Mouse (Mus musculus) hindbrain, postnatal 0 days (tissue): ENCODE data around the gene Atrnl1. TPM values are rescaled to one million over a fixed set of nuclear protein-coding genes. Genes with fewer than 3 reads are reported as not detected.
"Not testable (repeated sequence)": the region's sequence is repeated elsewhere in the genome, so short reads cannot be mapped to it uniquely, and the experiment has no call there.

Source experiments
- ATAC-seq: fragments of 200-750 bp; cut with Nextera tagmentation; 2 replicates; pipeline ENCODE4 v1.8.0; 2017; ENCODE audit warnings: mild to moderate bottlenecking, moderate TSS enrichment, moderate library complexity
- DNase-seq: peaks from one replicate; pipeline ENCODE4 v3.0.0-alpha.2; 2015; ENCODE audit warnings: low spot score
- H3K27ac ChIP-seq: fragments of 300-500 bp; sonication (generic); 2 replicates; pipeline ENCODE4 v1.5.1; 2014; ENCODE audit warnings: mild to moderate bottlenecking
- H3K27me3 ChIP-seq: fragments of 300-500 bp; sonication (generic); 2 replicates; pipeline ENCODE4 v1.6.1; 2014; ENCODE audit warnings: low read length, mixed read lengths; ENCODE audit not compliant: insufficient read depth
- H3K36me3 ChIP-seq: fragments of 300-500 bp; sonication (generic); 2 replicates; pipeline ENCODE4 v1.6.1; 2014; ENCODE audit warnings: low read length, mixed read lengths; ENCODE audit not compliant: insufficient read depth
- H3K4me1 ChIP-seq: fragments of 300-500 bp; sonication (generic); 2 replicates; pipeline ENCODE4 v1.6.1; 2014; ENCODE audit warnings: antibody characterized with exemption, low read length, mixed read lengths; ENCODE audit not compliant: insufficient read depth
- H3K4me2 ChIP-seq: fragments of 300-500 bp; sonication (generic); 2 replicates; pipeline ENCODE4 v1.6.1; 2014; ENCODE audit warnings: low read depth, mild to moderate bottlenecking, low read length, moderate library complexity, mixed read lengths
- H3K4me3 ChIP-seq: fragments of 300-500 bp; sonication (generic); 2 replicates; pipeline ENCODE4 v1.5.1; 2014; ENCODE audit warnings: low read length
- H3K9ac ChIP-seq: fragments of 300-500 bp; sonication (generic); replicated peaks from 2 replicates; pipeline ENCODE4 v1.6.1; 2014; ENCODE audit warnings: mild to moderate bottlenecking, low read length, moderate library complexity, mixed read lengths
- H3K9me3 ChIP-seq: fragments of 300-500 bp; sonication (generic); 2 replicates; pipeline ENCODE4 v1.6.1; 2016; ENCODE audit warnings: low read length, mixed read lengths
- CTCF ChIP-seq: IDR thresholded peaks from 2 replicates; pipeline ENCODE4 v1.5.1; 2016; ENCODE audit warnings: antibody characterized with exemption, control low read depth, low read depth
- WGBS: fragments of 180-500 bp; shearing (Covaris S2); extraction: QIAGEN DNeasy Blood & Tissue Kit; methylation state at CpG from one replicate; pipeline ENCODE4 v1.1.7; 2014; 5-methylcytosine and 5-hydroxymethylcytosine counted together
- polyA plus RNA-seq: library from polyadenylated mRNA; unstranded; fragments of >200 nt; fragmentation: Nextera tagmentation; extraction: Ambion mirVana; gene quantifications from 2 replicates; pipeline ENCODE4 v1.2.1, GENCODE M21; 2015
- total RNA-seq: library from RNA; depleted of rRNA; stranded (reverse); fragments of >200 nt; gene quantifications from 2 replicates; pipeline ENCODE4 v1.2.3, GENCODE M21; 2014

Atrnl1 gene
- total and polyA plus RNA-seq, 2 experiments from 2014 or later, result 4.4 to 46.0 TPM

DNA sequence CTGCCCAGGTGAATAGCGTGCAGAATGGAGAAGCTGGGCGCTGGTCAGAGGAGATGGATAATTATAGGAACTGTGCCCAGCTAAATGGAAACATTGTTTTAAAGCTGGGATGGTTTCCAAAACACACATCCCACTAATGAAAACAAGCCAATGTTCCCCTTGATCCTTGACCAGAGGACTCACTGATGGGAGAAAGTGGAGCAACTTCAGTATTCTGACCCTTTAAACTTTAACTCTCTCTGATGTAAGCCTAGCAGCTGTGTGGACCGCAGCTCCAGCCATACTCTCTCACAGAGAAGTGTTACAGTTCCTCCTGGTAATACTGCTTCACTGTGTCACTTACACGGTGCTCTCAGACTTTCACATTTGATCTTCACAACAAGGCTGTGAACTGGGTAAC lies 432.7 kb downstream of the Atrnl1 start:
- H3K4me2 ChIP-seq, result no peak overlapping the region
- 63% methylated on average over 4 of the region's 4 CpGs for WGBS

GRCm38 (mm10) chr19:58044816-58045215 lies 434.0 kb downstream of the Atrnl1 start:
- 96% methylated on average over 5 of the region's 5 CpGs for WGBS
- no peaks in the 10 kb centered on the region for H3K36me3 ChIP-seq
- no peak overlapping the region for H3K27ac ChIP-seq

More for the DNA sequence above, 432.7 kb downstream of the Atrnl1 start:
- no peaks in the 10 kb centered on the region for H3K4me1 ChIP-seq
- no peaks in the 10 kb centered on the region for H3K27me3 ChIP-seq
- H3K4me3 ChIP-seq, result no peak overlapping the region
- no peaks in the 10 kb centered on the region for H3K9me3 ChIP-seq
- H3K27ac ChIP-seq, result no peak overlapping the region
- no peaks in the 10 kb centered on the region for H3K36me3 ChIP-seq
- H3K9ac ChIP-seq, result no peak overlapping the region
- ATAC-seq (no peak), DNase-seq (no peak)
- TF ChIP-seq CTCF, result no peak

DNA sequence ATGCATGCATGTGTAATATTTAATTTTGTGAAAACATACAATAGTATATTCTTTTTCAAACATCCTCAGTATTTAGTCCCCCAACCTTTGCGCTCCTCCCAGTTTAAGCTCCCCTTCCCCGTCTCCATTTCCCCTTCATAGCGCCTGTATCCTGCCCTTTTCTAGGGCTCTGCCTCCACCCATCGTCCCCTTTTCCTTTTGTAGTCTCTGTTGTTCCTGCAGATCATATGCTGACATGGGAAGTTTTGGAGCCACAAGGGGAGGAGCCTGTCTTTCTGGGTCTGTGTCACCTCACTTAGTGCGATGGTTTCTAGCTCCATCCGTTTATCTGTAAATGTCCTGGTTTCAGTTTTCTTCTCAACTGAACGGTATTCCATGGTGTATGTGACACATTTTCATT lies 435.8 kb downstream of the Atrnl1 start:
- H3K4me3 ChIP-seq, result no peak overlapping the region
- DNase-seq, result no peak
- H3K27me3 ChIP-seq, result no peaks in the 10 kb centered on the region
- H3K9ac ChIP-seq, result no peak overlapping the region
- H3K9me3 ChIP-seq, result no peaks in the 10 kb centered on the region
- 90% methylated on average over 7 of the region's 7 CpGs for WGBS
- no peak overlapping the region for H3K4me2 ChIP-seq
- ATAC-seq, result no peak
- no peaks in the 10 kb centered on the region for H3K36me3 ChIP-seq
- H3K4me1 ChIP-seq, result no peaks in the 10 kb centered on the region
- H3K27ac ChIP-seq, result no peak overlapping the region
- TF ChIP-seq CTCF, result no peak

More at GRCm38 (mm10) chr19:58044816-58045215, 434.0 kb downstream of the Atrnl1 start:
- TF ChIP-seq CTCF, result no peak
- Histone ChIP-seq H3K27me3 (no peaks in the 10 kb centered on the region), H3K4me3 (no peak overlapping the region), H3K9me3 (no peaks in the 10 kb centered on the region), H3K9ac (no peak overlapping the region), H3K4me2 (no peak overlapping the region), H3K4me1 (no peaks in the 10 kb centered on the region)
- DNase-seq (no peak), ATAC-seq (no peak)

DNA sequence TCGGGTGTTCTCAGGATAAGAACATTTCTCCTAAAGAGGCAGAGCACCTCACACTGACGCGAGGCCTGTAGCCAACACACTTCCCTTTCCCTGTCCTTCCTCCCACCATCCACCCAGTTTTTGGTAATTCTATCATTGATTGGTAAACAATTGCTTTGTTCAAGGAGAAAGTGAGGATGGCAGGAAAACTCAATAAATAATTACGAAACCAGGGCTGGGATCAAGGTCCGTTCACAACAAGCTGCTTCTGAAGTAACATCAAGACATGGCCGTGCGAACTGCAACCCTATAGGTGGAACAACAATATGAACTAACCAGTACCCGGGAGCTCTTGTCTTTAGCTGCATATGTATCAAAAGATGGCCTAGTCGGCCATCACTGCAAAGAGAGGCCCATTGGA lies 439.6 kb downstream of the Atrnl1 start:
- WGBS, result 93% methylated on average over 8 of the region's 9 CpGs
- not testable (repeated sequence) for H3K4me2 ChIP-seq, H3K9ac ChIP-seq, H3K9me3 ChIP-seq, H3K27ac ChIP-seq, H3K27me3 ChIP-seq, H3K36me3 ChIP-seq, ATAC-seq, DNase-seq, H3K4me3 ChIP-seq, H3K4me1 ChIP-seq

DNA sequence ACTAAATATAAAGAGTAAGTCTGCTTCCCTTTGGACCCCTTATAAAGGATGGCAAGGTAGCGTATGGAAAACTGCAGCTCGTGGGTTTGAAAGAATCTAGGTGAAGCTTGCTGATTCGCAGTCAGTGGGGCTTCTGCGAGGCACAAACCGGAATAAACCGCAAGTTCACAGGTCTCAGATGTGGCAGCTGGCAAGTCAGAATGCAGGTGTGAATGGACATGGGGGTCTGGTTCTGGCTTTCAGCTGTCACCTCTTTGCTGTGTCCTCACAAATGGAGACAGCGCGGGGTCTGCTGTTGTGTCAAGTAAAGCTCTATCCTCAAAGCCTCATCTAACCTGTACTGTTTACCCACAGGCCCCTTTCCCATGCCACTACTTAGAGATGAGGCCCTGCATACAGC lies 440.2 kb downstream of the Atrnl1 start:
- TF ChIP-seq CTCF, result no peak
- ATAC-seq, result no peak
- DNase-seq, result no peak
- Histone ChIP-seq H3K27ac (no peak overlapping the region), H3K36me3 (no peaks in the 10 kb centered on the region), H3K9me3 (no peaks in the 10 kb centered on the region), H3K4me1 (no peaks in the 10 kb centered on the region), H3K27me3 (no peaks in the 10 kb centered on the region), H3K4me2 (no peak overlapping the region), H3K9ac (no peak overlapping the region), H3K4me3 (no peak overlapping the region)
- WGBS, result 91% methylated on average over 8 of the region's 8 CpGs

GRCm38 (mm10) chr19:58051905-58052304 lies 441.1 kb downstream of the Atrnl1 start:
- TF ChIP-seq CTCF, result no peak
- Histone ChIP-seq H3K9me3 (no peaks in the 10 kb centered on the region), H3K4me3 (no peak overlapping the region), H3K4me2 (no peak overlapping the region), H3K27me3 (no peaks in the 10 kb centered on the region), H3K4me1 (no peaks in the 10 kb centered on the region), H3K36me3 (no peaks in the 10 kb centered on the region), H3K27ac (no peak overlapping the region), H3K9ac (no peak overlapping the region)
- DNase-seq (no peak), ATAC-seq (no peak)
- 86% methylated on average over 13 of the region's 13 CpGs for WGBS

DNA sequence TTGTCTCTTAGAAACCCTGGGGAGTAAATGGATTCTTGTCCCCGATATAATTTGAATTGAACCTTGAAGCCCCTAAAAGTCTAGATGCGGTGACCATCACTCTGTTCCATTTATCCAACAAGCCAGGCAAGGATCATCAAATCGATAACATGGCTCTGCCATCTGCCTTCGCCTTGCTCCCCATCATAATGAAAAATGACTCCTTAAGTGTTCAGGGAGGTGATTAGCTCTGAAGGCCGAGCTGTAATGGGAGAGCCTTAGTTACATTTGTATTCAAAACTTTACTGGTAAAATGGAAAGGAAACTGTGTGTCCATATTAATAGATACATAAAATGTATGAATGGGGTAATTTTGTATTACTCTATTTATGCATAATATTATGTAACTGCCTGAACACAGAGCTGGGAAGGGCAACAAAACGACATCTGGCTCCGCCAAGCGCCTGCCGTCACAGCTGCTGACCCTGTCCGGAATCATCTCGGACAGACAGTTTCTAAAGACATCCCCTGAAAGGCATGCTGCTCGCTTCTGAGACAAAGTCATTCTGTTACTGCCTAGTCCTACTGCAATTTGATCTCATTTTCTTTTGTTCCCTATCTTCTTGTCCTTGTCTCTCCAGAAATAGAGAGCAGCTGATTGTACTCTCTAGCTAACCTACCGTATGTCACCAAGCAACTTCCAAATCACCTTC lies 441.8 kb downstream of the Atrnl1 start:
- no peaks in the 10 kb centered on the region for H3K27me3 ChIP-seq
- DNase-seq (no peak), ATAC-seq (no peak)
- H3K36me3 ChIP-seq, result no peaks in the 10 kb centered on the region
- no peak overlapping the region for H3K4me3 ChIP-seq
- 51% methylated on average over 13 of the region's 13 CpGs for WGBS
- no peaks in the 10 kb centered on the region for H3K9me3 ChIP-seq
- no peak overlapping the region for H3K9ac ChIP-seq
- H3K4me2 ChIP-seq, result no peak overlapping the region
- TF ChIP-seq CTCF, result no peak
- H3K4me1 ChIP-seq, result no peaks in the 10 kb centered on the region
- no peak overlapping the region for H3K27ac ChIP-seq
